Mouse (Mus musculus): ENCODE results near the gene Bnipl. TPM values are rescaled to one million over a fixed set of nuclear protein-coding genes. Genes with fewer than 3 reads are reported as not detected.
"Not testable (repeated sequence)": the region's sequence is repeated elsewhere in the genome, so short reads cannot be mapped to it uniquely, and the experiment has no call there.

Bnipl gene
- polyA plus RNA-seq, 1 experiment from 2014 or later = 6.1 TPM

DNA sequence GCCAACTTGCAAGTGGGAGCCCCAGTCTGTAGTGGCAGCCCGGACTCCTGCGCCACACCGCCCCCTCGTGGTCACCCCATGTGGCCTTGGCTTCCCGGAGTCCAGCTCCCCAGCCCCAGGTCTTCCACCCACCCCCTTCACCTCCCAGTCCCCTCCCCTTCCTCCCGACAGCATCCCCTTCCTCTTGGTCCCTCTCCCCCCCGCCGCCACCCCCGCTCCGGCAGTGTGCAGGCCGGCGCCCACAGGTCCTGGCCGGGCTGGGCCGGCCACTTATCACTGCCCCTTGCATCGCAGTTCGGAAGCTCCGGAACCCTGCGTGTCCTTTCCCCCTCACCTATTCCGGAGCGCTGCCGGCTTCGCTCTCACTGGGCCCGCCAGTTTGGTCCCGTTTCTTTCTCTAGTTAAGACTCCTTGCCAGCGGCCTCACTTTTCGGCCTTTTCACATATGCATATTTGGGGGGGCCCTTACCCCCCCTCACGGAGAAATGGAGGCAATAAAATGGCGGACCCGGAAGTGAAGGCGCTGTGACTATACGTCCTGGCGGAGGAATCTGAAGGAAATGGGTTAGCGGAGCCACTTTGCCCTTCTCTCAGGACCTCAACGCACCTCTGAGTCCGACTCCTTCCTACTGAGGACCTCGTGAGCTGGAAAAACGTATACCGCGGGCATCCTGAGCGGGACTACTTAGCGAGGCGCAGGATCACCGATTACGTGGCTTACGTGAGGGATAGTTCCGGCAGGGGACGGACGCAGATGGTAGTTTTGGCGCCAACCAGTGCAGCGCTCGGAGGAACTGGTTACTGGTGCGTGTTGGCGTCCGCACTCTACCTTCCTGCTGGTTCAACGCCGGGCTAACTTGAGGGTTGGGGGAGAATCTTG lies 33.5 kb downstream of the Bnipl start, which contains the start of gene Gabpb2:
Gene Gabpb2, minus strand, starts transcription at position 662 of the 880 bp plus-strand sequence.
- peak within 1 kb of the TSS; percentile 96 for H3K9ac ChIP-seq (ENCODE audit: low read depth, low read length)
- H3K36me3 ChIP-seq (ENCODE audit: control insufficient read depth, insufficient read depth, low read length) = peaks cover 56% of the 10 kb centered on the region
- DNase-seq (ENCODE audit: low spot score) (peak; percentile 97), ATAC-seq (ENCODE audit: low read depth) (peak; percentile 93)
- H3K4me1 ChIP-seq (ENCODE audit: control insufficient read depth, insufficient read depth, low read length) = peaks cover 4% of the 10 kb centered on the region
- under 1% methylated on average over 55 of the region's 56 CpGs for WGBS
- H3K27ac ChIP-seq (replicated peaks; ENCODE audit: low read depth, low read length) = peak within 1 kb of the TSS; percentile 100
- no peaks in the 10 kb centered on the region for H3K9me3 ChIP-seq (ENCODE audit: control insufficient read depth, low read length)
- peak within 1 kb of the TSS; percentile 84 for H3K4me3 ChIP-seq (ENCODE audit: low read depth, low read length)
- peak within 1 kb of the TSS; percentile 70 for H3K4me2 ChIP-seq (ENCODE audit: low read depth, low read length)
- no peaks in the 10 kb centered on the region for H3K27me3 ChIP-seq (replicated peaks; ENCODE audit: control insufficient read depth, insufficient read depth, low read length)

DNA sequence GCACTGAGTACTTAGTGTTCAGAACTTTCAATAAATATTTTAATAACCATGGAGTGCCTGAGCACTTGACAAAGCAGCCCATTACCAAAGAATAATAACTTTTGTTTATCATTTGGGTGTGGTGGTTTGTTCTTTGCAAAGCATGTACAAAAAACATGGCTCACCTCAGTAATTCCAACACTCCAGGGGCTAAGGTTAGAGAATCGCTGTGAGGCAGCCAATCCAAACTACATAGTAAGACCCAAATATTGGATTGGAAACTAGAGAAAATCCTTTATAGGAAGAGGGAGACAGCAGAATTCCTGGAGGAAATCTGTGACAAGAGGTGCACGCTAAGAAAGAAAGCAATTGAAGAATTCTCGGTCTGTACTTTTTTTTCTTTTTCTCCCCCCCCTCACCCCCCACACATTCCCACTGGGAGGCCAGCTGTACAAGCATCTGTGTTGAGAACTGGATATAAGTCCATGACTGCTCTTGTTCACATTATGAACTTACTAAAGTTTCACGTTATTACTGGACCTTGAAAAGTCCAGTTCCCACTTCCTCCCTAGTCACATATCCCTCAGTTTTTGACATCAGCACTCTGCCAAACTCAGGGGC lies 34.2 kb downstream of the Bnipl start:
- H3K9me3 ChIP-seq (ENCODE audit: control insufficient read depth, low read length) = no peaks in the 10 kb centered on the region
- peak overlapping the region; percentile 96 for H3K9ac ChIP-seq (ENCODE audit: low read depth, low read length)
- peak; percentile 42 for ATAC-seq (ENCODE audit: low read depth)
- WGBS = 12% methylated on average over 4 of the region's 4 CpGs
- peak overlapping the region; percentile 70 for H3K4me2 ChIP-seq (ENCODE audit: low read depth, low read length)
- DNase-seq (ENCODE audit: low spot score) = no peak
- no peaks in the 10 kb centered on the region for H3K27me3 ChIP-seq (replicated peaks; ENCODE audit: control insufficient read depth, insufficient read depth, low read length)
- peaks cover 4% of the 10 kb centered on the region for H3K4me1 ChIP-seq (ENCODE audit: control insufficient read depth, insufficient read depth, low read length)
- peaks cover 50% of the 10 kb centered on the region for H3K36me3 ChIP-seq (ENCODE audit: control insufficient read depth, insufficient read depth, low read length)
- H3K27ac ChIP-seq (replicated peaks; ENCODE audit: low read depth, low read length) = peak overlapping the region; percentile 100
- peak overlapping the region; percentile 84 for H3K4me3 ChIP-seq (ENCODE audit: low read depth, low read length)

DNA sequence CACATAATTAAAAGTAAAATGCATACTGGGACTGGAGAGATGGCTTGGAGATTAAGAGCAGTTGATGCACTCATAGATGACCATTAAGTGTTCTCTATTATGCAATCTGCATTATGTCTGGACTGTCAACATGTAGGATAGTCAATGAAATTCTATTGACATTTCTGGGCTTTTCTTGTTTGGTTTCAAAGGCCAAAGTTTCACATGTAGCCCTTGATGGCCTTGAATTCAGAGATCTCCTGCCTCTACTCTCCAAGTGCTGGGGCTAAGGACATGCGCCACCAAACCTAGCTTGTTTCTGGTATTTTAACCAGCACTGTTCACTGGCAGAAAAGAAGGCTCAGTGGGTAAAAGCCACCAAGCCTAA lies 37.4 kb downstream of the Bnipl start:
- Histone ChIP-seq H3K27ac (replicated peaks; ENCODE audit: low read depth, low read length) (no peak overlapping the region), H3K4me1 (ENCODE audit: control insufficient read depth, insufficient read depth, low read length) (peaks cover 4% of the 10 kb centered on the region), H3K27me3 (replicated peaks; ENCODE audit: control insufficient read depth, insufficient read depth, low read length) (no peaks in the 10 kb centered on the region), H3K9me3 (ENCODE audit: control insufficient read depth, low read length) (no peaks in the 10 kb centered on the region), H3K36me3 (ENCODE audit: control insufficient read depth, insufficient read depth, low read length) (peaks cover 46% of the 10 kb centered on the region), H3K4me3 (ENCODE audit: low read depth, low read length) (no peak overlapping the region), H3K9ac (ENCODE audit: low read depth, low read length) (no peak overlapping the region), H3K4me2 (ENCODE audit: low read depth, low read length) (no peak overlapping the region)
- WGBS = 90% methylated on average over 1 of the region's 1 CpGs
- DNase-seq (ENCODE audit: low spot score) (no peak), ATAC-seq (ENCODE audit: low read depth) (no peak)

DNA sequence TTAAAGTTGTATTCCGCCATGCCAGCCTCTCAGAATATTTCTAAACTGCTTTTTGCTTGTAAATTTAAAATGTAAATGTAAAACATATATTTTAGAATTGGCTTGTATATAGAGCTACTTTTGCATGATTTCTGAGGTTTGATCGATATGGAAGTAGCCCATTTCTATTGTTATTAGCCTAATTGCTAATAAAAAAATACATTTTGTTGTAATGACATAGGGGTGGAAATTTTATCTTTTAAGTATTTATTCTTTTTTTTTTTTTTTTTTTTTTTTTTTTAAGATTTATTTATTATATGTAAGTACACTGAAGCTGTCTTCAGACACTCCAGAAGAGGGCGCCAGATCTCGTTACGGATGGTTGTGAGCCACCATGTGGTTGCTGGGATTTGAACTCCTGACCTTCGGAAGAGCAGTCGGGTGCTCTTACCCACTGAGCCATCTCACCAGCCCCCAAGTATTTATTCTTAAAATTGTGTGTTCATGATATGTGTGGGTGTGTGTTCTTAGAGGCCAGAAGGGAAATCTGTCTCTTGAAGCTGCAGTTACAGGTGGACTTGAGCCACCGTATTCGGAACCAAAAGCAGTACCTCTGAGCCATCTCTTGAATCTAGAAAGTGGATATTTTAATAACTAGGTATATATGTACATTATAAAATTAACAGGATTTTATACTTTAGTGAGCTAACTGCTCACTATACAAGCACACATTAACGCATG lies 37.9 kb downstream of the Bnipl start:
- not testable (repeated sequence) for H3K4me3 ChIP-seq (ENCODE audit: low read depth, low read length); H3K27me3 ChIP-seq (replicated peaks; ENCODE audit: control insufficient read depth, insufficient read depth, low read length); H3K4me1 ChIP-seq (ENCODE audit: control insufficient read depth, insufficient read depth, low read length); H3K27ac ChIP-seq (replicated peaks; ENCODE audit: low read depth, low read length); DNase-seq (ENCODE audit: low spot score); ATAC-seq (ENCODE audit: low read depth); H3K4me2 ChIP-seq (ENCODE audit: low read depth, low read length); H3K9ac ChIP-seq (ENCODE audit: low read depth, low read length); H3K9me3 ChIP-seq (ENCODE audit: control insufficient read depth, low read length)
- WGBS = 87% methylated on average over 9 of the region's 10 CpGs
- peaks cover 51% of the 10 kb centered on the region for H3K36me3 ChIP-seq (ENCODE audit: control insufficient read depth, insufficient read depth, low read length)

DNA sequence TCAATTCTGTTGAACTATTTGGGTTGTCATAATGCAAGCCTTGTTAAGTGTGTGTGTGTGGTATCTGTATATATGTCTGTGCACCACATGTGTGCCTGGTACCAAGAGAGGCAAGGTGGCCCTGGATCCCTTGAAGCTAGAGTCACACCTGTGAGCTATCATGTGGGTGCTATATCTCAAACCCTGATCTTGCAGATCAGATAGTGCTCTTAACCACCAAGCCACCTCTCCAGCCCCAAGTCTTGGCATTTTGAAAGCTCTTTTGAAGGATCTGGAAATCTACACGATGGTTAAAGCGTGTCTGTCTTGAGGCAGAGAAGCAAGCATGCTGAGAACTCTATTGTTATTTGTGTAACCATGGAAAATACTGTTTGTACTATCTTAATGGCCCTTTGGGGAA lies 40.4 kb downstream of the Bnipl start:
- Histone ChIP-seq H3K9me3 (ENCODE audit: control insufficient read depth, low read length) (no peaks in the 10 kb centered on the region), H3K4me3 (ENCODE audit: low read depth, low read length) (no peak overlapping the region), H3K4me2 (ENCODE audit: low read depth, low read length) (no peak overlapping the region), H3K27ac (replicated peaks; ENCODE audit: low read depth, low read length) (no peak overlapping the region), H3K27me3 (replicated peaks; ENCODE audit: control insufficient read depth, insufficient read depth, low read length) (no peaks in the 10 kb centered on the region), H3K36me3 (ENCODE audit: control insufficient read depth, insufficient read depth, low read length) (peaks cover 64% of the 10 kb centered on the region), H3K9ac (ENCODE audit: low read depth, low read length) (no peak overlapping the region), H3K4me1 (ENCODE audit: control insufficient read depth, insufficient read depth, low read length) (no peaks in the 10 kb centered on the region)
- ATAC-seq (ENCODE audit: low read depth) = no peak
- DNase-seq (ENCODE audit: low spot score) = no peak
- WGBS = 81% methylated on average over 2 of the region's 2 CpGs

GRCm38 (mm10) chr3:95208286-95208685 lies 42.7 kb downstream of the Bnipl start:
- no peak for ATAC-seq (ENCODE audit: low read depth)
- 84% methylated on average over 4 of the region's 4 CpGs for WGBS
- Histone ChIP-seq H3K27me3 (replicated peaks; ENCODE audit: control insufficient read depth, insufficient read depth, low read length) (no peaks in the 10 kb centered on the region), H3K27ac (replicated peaks; ENCODE audit: low read depth, low read length) (no peak overlapping the region), H3K36me3 (ENCODE audit: control insufficient read depth, insufficient read depth, low read length) (peaks cover 71% of the 10 kb centered on the region), H3K9ac (ENCODE audit: low read depth, low read length) (no peak overlapping the region), H3K9me3 (ENCODE audit: control insufficient read depth, low read length) (no peaks in the 10 kb centered on the region), H3K4me3 (ENCODE audit: low read depth, low read length) (no peak overlapping the region), H3K4me2 (ENCODE audit: low read depth, low read length) (no peak overlapping the region), H3K4me1 (ENCODE audit: control insufficient read depth, insufficient read depth, low read length) (no peaks in the 10 kb centered on the region)
- DNase-seq (ENCODE audit: low spot score) = no peak

- DNase-seq (ENCODE audit: low spot score) (no peak), ATAC-seq (ENCODE audit: low read depth) (no peak)
- WGBS = 90% methylated on average over 6 of the region's 6 CpGs
- Histone ChIP-seq H3K9ac (ENCODE audit: low read depth, low read length) (no peak overlapping the region), H3K4me1 (ENCODE audit: control insufficient read depth, insufficient read depth, low read length) (no peaks in the 10 kb centered on the region), H3K27ac (replicated peaks; ENCODE audit: low read depth, low read length) (no peak overlapping the region), H3K27me3 (replicated peaks; ENCODE audit: control insufficient read depth, insufficient read depth, low read length) (no peaks in the 10 kb centered on the region), H3K36me3 (ENCODE audit: control insufficient read depth, insufficient read depth, low read length) (peaks cover 94% of the 10 kb centered on the region), H3K4me2 (ENCODE audit: low read depth, low read length) (no peak overlapping the region), H3K9me3 (ENCODE audit: control insufficient read depth, low read length) (no peaks in the 10 kb centered on the region), H3K4me3 (ENCODE audit: low read depth, low read length) (no peak overlapping the region)
Measured at GRCm38 (mm10) chr3:95203880-95204279, 47.1 kb downstream of the Bnipl start.

DNA sequence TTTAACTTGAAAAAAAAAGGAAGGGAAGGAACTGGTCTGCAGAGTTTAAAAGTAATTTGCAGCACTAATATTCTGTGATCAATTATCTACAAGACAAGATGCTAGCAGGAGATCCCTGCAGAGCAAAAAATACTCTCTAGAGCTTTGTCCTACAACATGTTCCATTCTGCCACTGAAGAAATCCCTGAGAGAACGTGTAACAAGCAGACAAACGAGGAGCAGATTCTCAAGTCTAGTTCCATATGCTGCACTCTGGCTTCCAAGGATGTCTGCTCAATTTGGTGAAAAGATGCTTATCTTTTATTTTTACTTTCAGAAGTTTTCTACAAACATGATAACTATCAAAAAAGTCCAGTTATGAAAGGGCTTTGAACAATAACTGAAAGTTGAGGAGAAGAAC lies 50.4 kb downstream of the Bnipl start:
- Histone ChIP-seq H3K27me3 (replicated peaks; ENCODE audit: control insufficient read depth, insufficient read depth, low read length) (no peaks in the 10 kb centered on the region), H3K9me3 (ENCODE audit: control insufficient read depth, low read length) (no peaks in the 10 kb centered on the region), H3K4me3 (ENCODE audit: low read depth, low read length) (no peak overlapping the region), H3K4me2 (ENCODE audit: low read depth, low read length) (no peak overlapping the region), H3K27ac (replicated peaks; ENCODE audit: low read depth, low read length) (peak overlapping the region; percentile 39), H3K4me1 (ENCODE audit: control insufficient read depth, insufficient read depth, low read length) (no peaks in the 10 kb centered on the region), H3K9ac (ENCODE audit: low read depth, low read length) (no peak overlapping the region), H3K36me3 (ENCODE audit: control insufficient read depth, insufficient read depth, low read length) (peaks cover 99% of the 10 kb centered on the region)
- DNase-seq (ENCODE audit: low spot score) = peak; percentile 17
- ATAC-seq (ENCODE audit: low read depth) = no peak
- 43% methylated on average over 2 of the region's 2 CpGs for WGBS
